Mouse (Mus musculus): Measurements from ENCODE around the gene Olfr1333.
"Not testable (repeated sequence)": the region's sequence is repeated elsewhere in the genome, so short reads cannot be mapped to it uniquely, and the experiment has no call there.

- not testable (repeated sequence) for TF ChIP-seq POLR2A (IDR thresholded peaks at IDR 0.05; ENCODE audit: control insufficient read depth, extremely low read depth, insufficient read depth, low read length, poor library complexity); CTCF (IDR thresholded peaks at IDR 0.05; ENCODE audit: borderline replicate concordance, control insufficient read depth, extremely low read depth, insufficient read depth, low read length, poor library complexity)
Measured at GRCm38 (mm10) chr4:118792796-118793195, 43.3 kb downstream of the Olfr1333 start.

Data from thymus, adult 2 months (tissue).